8 mouse cellular contexts compared by ENCODE assay signal in the genomic region with DNA sequence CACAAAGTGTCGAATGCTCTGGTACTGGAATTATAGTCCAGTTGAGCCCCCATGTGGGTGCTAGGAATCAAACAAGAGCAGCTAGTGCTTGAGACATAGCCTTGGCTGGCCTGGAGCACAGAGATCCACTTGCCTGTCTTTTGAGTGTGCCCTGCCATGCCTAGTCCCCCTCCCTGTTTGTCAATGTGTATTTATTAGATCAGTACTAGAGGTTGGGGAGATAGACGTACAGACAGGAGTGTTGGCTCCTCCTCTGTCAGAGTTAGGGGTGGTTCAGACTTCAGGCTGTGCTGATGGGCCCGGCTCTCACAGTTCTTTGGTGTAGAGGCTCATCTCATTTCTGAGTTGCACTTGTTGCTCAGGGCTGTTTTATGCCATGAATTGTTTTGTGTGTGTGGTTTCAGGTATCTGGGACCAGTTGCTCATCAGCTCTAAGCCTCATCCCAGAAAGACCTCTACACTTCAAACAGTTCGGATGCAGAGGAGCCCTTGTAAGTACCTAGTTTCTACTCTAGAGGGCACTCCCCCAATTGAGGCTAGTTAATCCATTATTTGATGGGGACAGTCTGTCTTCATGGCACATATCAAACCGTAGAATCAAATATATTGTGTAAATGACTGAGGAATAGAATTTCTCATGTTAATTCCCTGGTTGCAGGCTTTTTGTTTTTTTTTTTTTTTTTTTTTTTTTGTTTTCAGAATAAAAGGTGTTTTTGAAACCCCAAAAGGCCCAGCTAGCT. TPM values are rescaled to one million over a fixed set of nuclear protein-coding genes. Genes with fewer than 3 reads are reported as not detected.
A peak's percentile ranks its signal among the peaks of the same experiment; 100 is the strongest.
DNase-seq lines count a peak whose midpoint lies in the region; ATAC-seq lines count a peak whose summit lies in the region.

No protein-coding gene starts in this region.

- H3K9ac ChIP-seq in embryonic facial prominence, embryonic 13.5 days, result 0 out of 2 replicates have a peak overlapping the region, but pooled peaks have one; percentile 28
- no peak overlapping the region for H3K9ac ChIP-seq in hindbrain, embryonic 16.5 days (ENCODE audit: low read depth, low read length)

- DNase-seq in left cerebral cortex, postnatal 25 days (ENCODE audit: low spot score in 2 of 2), result peak; percentile 17 to 56
- DNase-seq in left cerebral cortex, postnatal 36 days (ENCODE audit: low spot score in 2 of 2), result no peak
- peak; percentile 72 for DNase-seq in NIH3T3 (ENCODE audit: low read depth)
- DNase-seq in adrenal gland, postnatal 25 days, result no peak
- no peak for DNase-seq in spleen, adult 12 weeks (ENCODE audit: low spot score)

- peak overlapping the region; percentile 82 for H3K4me2 ChIP-seq in embryonic facial prominence, embryonic 13.5 days
- peak overlapping the region; percentile 78 for H3K4me2 ChIP-seq in hindbrain, embryonic 16.5 days (ENCODE audit: low read length)

- peaks cover 46% of the 10 kb centered on the region for H3K36me3 ChIP-seq in embryonic facial prominence, embryonic 13.5 days
- peaks cover 12% of the 10 kb centered on the region for H3K36me3 ChIP-seq in hindbrain, embryonic 16.5 days (ENCODE audit: control insufficient read depth, insufficient read depth, low read length)
- peaks cover 46% of the 10 kb centered on the region for H3K36me3 ChIP-seq in megakaryocyte, embryonic 14.5 days (replicated peaks; ENCODE audit: low read length)

- H3K4me3 ChIP-seq in embryonic facial prominence, embryonic 13.5 days, result peak overlapping the region; percentile 93; the same call in 1 of the 2 replicates
- no peak overlapping the region for H3K4me3 ChIP-seq in hindbrain, embryonic 16.5 days (ENCODE audit: low read length)
- peak overlapping the region; percentile 100 for H3K4me3 ChIP-seq in megakaryocyte, embryonic 14.5 days (replicated peaks)

- H3K27me3 ChIP-seq in embryonic facial prominence, embryonic 13.5 days, result no peaks in the 10 kb centered on the region
- no peaks in the 10 kb centered on the region for H3K27me3 ChIP-seq in hindbrain, embryonic 16.5 days (replicated peaks; ENCODE audit: control insufficient read depth, insufficient read depth, low read length)
- H3K27me3 ChIP-seq in megakaryocyte, embryonic 14.5 days (replicated peaks), result no peaks in the 10 kb centered on the region

- H3K9me3 ChIP-seq in embryonic facial prominence, embryonic 13.5 days, result no peaks in the 10 kb centered on the region
- H3K9me3 ChIP-seq in hindbrain, embryonic 16.5 days (ENCODE audit: control insufficient read depth, low read length), result no peaks in the 10 kb centered on the region
- no peaks in the 10 kb centered on the region for H3K9me3 ChIP-seq in megakaryocyte, embryonic 14.5 days

- ATAC-seq in embryonic facial prominence, embryonic 13.5 days (ENCODE audit: insufficient number of reproducible peaks, insufficient read depth, low FRiP score, low TSS enrichment, low read depth), result no peak
- no peak for ATAC-seq in hindbrain, embryonic 16.5 days

- WGBS in embryonic facial prominence, embryonic 13.5 days, result 50% methylated on average over 5 of the region's 5 CpGs
- 47% methylated on average over 5 of the region's 5 CpGs for WGBS in hindbrain, embryonic 16.5 days

- intact Hi-C loops in left cerebral cortex, postnatal 25 days (cut with DNase I), result no loop called here
- intact Hi-C loops in left cerebral cortex, postnatal 36 days (cut with DNase I), result loop anchor here (2.0 kb wide), 1 partner anchor 181 kb away; the partner anchor contains the start of gene Washc4

- no peak overlapping the region for H3K27ac ChIP-seq in embryonic facial prominence, embryonic 13.5 days
- H3K27ac ChIP-seq in hindbrain, embryonic 16.5 days (ENCODE audit: low read depth, low read length), result no peak overlapping the region

- H3K4me1 ChIP-seq in embryonic facial prominence, embryonic 13.5 days, result peaks cover 21% of the 10 kb centered on the region
- H3K4me1 ChIP-seq in hindbrain, embryonic 16.5 days (ENCODE audit: control insufficient read depth, insufficient read depth, low read depth, low read length), result peaks cover 11% of the 10 kb centered on the region
- H3K4me1 ChIP-seq in megakaryocyte, embryonic 14.5 days, result peaks cover 35% of the 10 kb centered on the region

RNA-seq across cellular contexts. Expression of gene D10Wsu102e, which starts 1.8 kb away (rescaled TPM):
- total RNA-seq in left cerebral cortex, postnatal 25 days (2021), result 1 to 10 TPM; 3.3 to 3.7 TPM
- 1 to 10 TPM; 2.6 to 4.8 TPM for total RNA-seq in left cerebral cortex, postnatal 36 days (2021)
- 0.81 and 0.83 TPM in 2 replicates for polyA plus RNA-seq in embryonic facial prominence, embryonic 13.5 days (2015; fragmentation: Nextera tagmentation; extraction: Ambion mirVana)
- polyA plus RNA-seq in hindbrain, embryonic 16.5 days (2015; fragmentation: Nextera tagmentation; extraction: Ambion mirVana), result 0.77 and 0.78 TPM in 2 replicates
- 0.09 and 0.10 TPM in 2 replicates for polyA plus RNA-seq in megakaryocyte, embryonic 14.5 days (2012; ENCODE audit: insufficient read depth, low replicate concordance)
- 1.0 and 1.2 TPM in 2 replicates for total RNA-seq in adrenal gland, postnatal 25 days (2021)

RNA-seq across cellular contexts. Expression of gene Slc41a2, which starts 24.1 kb away (rescaled TPM):
- total RNA-seq in left cerebral cortex, postnatal 25 days (2021), result 10 to 100 TPM; 24.0 to 30.0 TPM
- total RNA-seq in left cerebral cortex, postnatal 36 days (2021), result 10 to 100 TPM; 24.1 to 26.6 TPM
- polyA plus RNA-seq in embryonic facial prominence, embryonic 13.5 days (2015; fragmentation: Nextera tagmentation; extraction: Ambion mirVana), result 1.5 TPM in 2 replicates
- 11.0 and 11.6 TPM in 2 replicates for polyA plus RNA-seq in hindbrain, embryonic 16.5 days (2015; fragmentation: Nextera tagmentation; extraction: Ambion mirVana)
- 0.02 and 0.35 TPM in 2 replicates for polyA plus RNA-seq in megakaryocyte, embryonic 14.5 days (2012; ENCODE audit: insufficient read depth, low replicate concordance)
- total RNA-seq in adrenal gland, postnatal 25 days (2021), result 3.7 and 5.6 TPM in 2 replicates

Comparison
In these comparisons a context has a peak if more than half of its experiments do, and no peak if none do; other contexts are left out.
1. DNase-seq: peak in left cerebral cortex, postnatal 25 days (2 of 2) and NIH3T3 (single experiment); none in left cerebral cortex, postnatal 36 days (0 of 2), adrenal gland, postnatal 25 days (single experiment) and spleen, adult 12 weeks (single experiment).